Mouse (Mus musculus) thymus, adult 2 months (tissue): Measurements from ENCODE around the gene Vamp2. TPM values are rescaled to one million over a fixed set of nuclear protein-coding genes. Genes with fewer than 3 reads are reported as not detected.

ENCODE experiments used
- DNase-seq: peaks from one replicate; pipeline ENCODE4 v3.0.0; 2021
- H3K27ac ChIP-seq: fragments of 200-500 bp; 2 replicates; pipeline ENCODE4 v1.5.1; 2012; ENCODE audit warnings: low read length, control low read depth; ENCODE audit not compliant: control insufficient read depth, insufficient read depth
- H3K27me3 ChIP-seq: fragments of 200-500 bp; 2 replicates; pipeline ENCODE4 v1.6.1; 2012; ENCODE audit warnings: mild to moderate bottlenecking, low read length, moderate library complexity, mixed read lengths; ENCODE audit not compliant: control insufficient read depth, insufficient read depth
- H3K36me3 ChIP-seq: fragments of 200-500 bp; 2 replicates; pipeline ENCODE4 v1.6.1; 2012; ENCODE audit warnings: mild to moderate bottlenecking, low read length, moderate library complexity; ENCODE audit not compliant: control insufficient read depth, insufficient read depth
- H3K4me1 ChIP-seq: fragments of 200-500 bp; replicated peaks from 2 replicates; pipeline ENCODE4 v1.6.1; 2012; ENCODE audit warnings: low read length; ENCODE audit not compliant: control insufficient read depth, insufficient read depth
- H3K4me3 ChIP-seq: fragments of 200-500 bp; 2 replicates; pipeline ENCODE4 v1.5.1; 2012; ENCODE audit warnings: mild to moderate bottlenecking, low read length, control low read depth, moderate library complexity; ENCODE audit not compliant: control insufficient read depth, insufficient read depth
- CTCF ChIP-seq: fragments of 200-500 bp; IDR thresholded peaks from 2 replicates; pipeline ENCODE4 v1.5.1; 2012; ENCODE audit warnings: mild to moderate bottlenecking, control low read depth, low read length, moderate library complexity, borderline replicate concordance; ENCODE audit not compliant: control insufficient read depth, poor library complexity, insufficient read depth; ENCODE audit errors: extremely low read depth
- POLR2A ChIP-seq: fragments of 200-500 bp; IDR thresholded peaks from 2 replicates; pipeline ENCODE4 v1.6.1; 2012; ENCODE audit warnings: mild to moderate bottlenecking, low read length, control low read depth, moderate library complexity; ENCODE audit not compliant: control insufficient read depth, poor library complexity, insufficient read depth; ENCODE audit errors: extremely low read depth
- whole genome bisulfite sequencing: fragments of 180-500 bp; shearing (Covaris S2); methylation state at CpG from one replicate; pipeline ENCODE4 v1.1.7; 2018; 5-methylcytosine and 5-hydroxymethylcytosine counted together
- polyA plus RNA-seq: library from polyadenylated mRNA; depleted of rRNA; stranded (reverse); fragments of >200 nt; gene quantifications from 2 replicates; pipeline ENCODE4 v1.2.3, GENCODE M21; 2012

Vamp2 gene
- polyA plus RNA-seq, 1 experiment: 159 TPM

- 83% methylated on average over 6 of the region's 6 CpGs for WGBS
- Histone ChIP-seq H3K4me3 (no peak overlapping the region), H3K36me3 (no peaks in the 10 kb centered on the region), H3K4me1 (peaks cover 20% of the 10 kb centered on the region), H3K27me3 (no peaks in the 10 kb centered on the region), H3K27ac (no peak overlapping the region)
- TF ChIP-seq POLR2A: no peak
- no peak for DNase-seq
Observed at GRCm38 (mm10) chr11:69073951-69074775, 14.1 kb upstream of the Vamp2 start.

GRCm38 (mm10) chr11:69074776-69075069 is 13.6 kb upstream of the Vamp2 start:
- no peak for TF ChIP-seq CTCF
- TF ChIP-seq POLR2A: no peak
- Histone ChIP-seq H3K4me1 (peaks cover 20% of the 10 kb centered on the region), H3K36me3 (no peaks in the 10 kb centered on the region), H3K4me3 (no peak overlapping the region), H3K27me3 (no peaks in the 10 kb centered on the region), H3K27ac (no peak overlapping the region)
- no peak for DNase-seq
- WGBS: 81% methylated on average over 2 of the region's 2 CpGs

- 82% methylated on average over 9 of the region's 9 CpGs for WGBS
- no peak for DNase-seq
- Histone ChIP-seq H3K4me3 (no peak overlapping the region), H3K27ac (no peak overlapping the region), H3K27me3 (no peaks in the 10 kb centered on the region), H3K36me3 (no peaks in the 10 kb centered on the region), H3K4me1 (peaks cover 15% of the 10 kb centered on the region)
- no peak for TF ChIP-seq POLR2A
- TF ChIP-seq CTCF: no peak
Observed at GRCm38 (mm10) chr11:69075764-69076479, 12.4 kb upstream of the Vamp2 start.

- no peak for TF ChIP-seq POLR2A
- TF ChIP-seq CTCF: no peak
- Histone ChIP-seq H3K27me3 (no peaks in the 10 kb centered on the region), H3K27ac (no peak overlapping the region), H3K4me3 (no peak overlapping the region), H3K4me1 (peaks cover 11% of the 10 kb centered on the region), H3K36me3 (no peaks in the 10 kb centered on the region)
- no peak for DNase-seq
- 89% methylated on average over 5 of the region's 5 CpGs for WGBS
Observed at GRCm38 (mm10) chr11:69076572-69076971, 11.7 kb upstream of the Vamp2 start.

- DNase-seq: no peak
- TF ChIP-seq POLR2A (no peak), CTCF (no peak)
- no peaks in the 10 kb centered on the region for H3K27me3 ChIP-seq
- no peak overlapping the region for H3K27ac ChIP-seq
- 97% methylated on average over 9 of the region's 9 CpGs for WGBS
- no peak overlapping the region for H3K4me3 ChIP-seq
- H3K36me3 ChIP-seq: no peaks in the 10 kb centered on the region
- H3K4me1 ChIP-seq: peaks cover 9% of the 10 kb centered on the region
Observed at GRCm38 (mm10) chr11:69077316-69077715, 11.0 kb upstream of the Vamp2 start.

GRCm38 (mm10) chr11:69078041-69078440 is 10.2 kb upstream of the Vamp2 start:
- no peak overlapping the region for H3K4me3 ChIP-seq
- H3K4me1 ChIP-seq: peaks cover 4% of the 10 kb centered on the region; the same call in 1 of the 2 replicates
- TF ChIP-seq POLR2A: no peak
- no peak for TF ChIP-seq CTCF
- no peak overlapping the region for H3K27ac ChIP-seq
- DNase-seq: no peak
- H3K36me3 ChIP-seq: no peaks in the 10 kb centered on the region
- WGBS: 84% methylated on average over 6 of the region's 6 CpGs
- no peaks in the 10 kb centered on the region for H3K27me3 ChIP-seq
